Comparison of ENCODE assay signal across 15 mouse cellular contexts in genomic region chr12:100789981-100790550, GRCm38 (mm10). TPM values are rescaled to one million over a fixed set of nuclear protein-coding genes. Genes with fewer than 3 reads are reported as not detected.
DNase-seq lines count a peak whose midpoint lies in the region; ATAC-seq and TF ChIP-seq lines count a peak whose summit lies in the region.
"Had no signal": no experiment of that assay in that cellular context is flagged by ENCODE, and none has a peak within 500 bp of the region (broad histone marks: within the 10 kb centered on the region; RNA-seq: fewer than 3 reads in every experiment).

No protein-coding gene starts in this region.

- peaks cover 3% of the 10 kb centered on the region; the same call in 1 of the 2 replicates for H3K4me1 ChIP-seq in intestine, embryonic 15.5 days (replicated peaks)
- no peaks in the 10 kb centered on the region for H3K4me1 ChIP-seq in midbrain, embryonic 10.5 days
- H3K4me1 ChIP-seq: midbrain, embryonic 12.5 days had no signal

- H3K36me3 ChIP-seq in intestine, embryonic 15.5 days: no peaks in the 10 kb centered on the region
- H3K36me3 ChIP-seq in midbrain, embryonic 10.5 days: no peaks in the 10 kb centered on the region
- H3K36me3 ChIP-seq: embryonic facial prominence, embryonic 10.5 days; G1E; limb, embryonic 10.5 days; liver, embryonic 15.5 days; midbrain, embryonic 12.5 days had no signal

- intact Hi-C loops in heart, postnatal 14 days (cut with DNase I): no loop called here

- 28% methylated on average over 3 of the region's 3 CpGs for WGBS in intestine, embryonic 15.5 days
- WGBS in midbrain, embryonic 10.5 days: 74% methylated on average over 3 of the region's 3 CpGs

- H3K27me3 ChIP-seq in intestine, embryonic 15.5 days (replicated peaks): no peaks in the 10 kb centered on the region
- no peaks in the 10 kb centered on the region for H3K27me3 ChIP-seq in midbrain, embryonic 10.5 days (ENCODE audit: low read depth, poor library complexity, severe bottlenecking)
- H3K27me3 ChIP-seq: liver, embryonic 15.5 days; midbrain, embryonic 12.5 days had no signal

- no peaks in the 10 kb centered on the region for H3K9me3 ChIP-seq in intestine, embryonic 15.5 days
- no peaks in the 10 kb centered on the region for H3K9me3 ChIP-seq in midbrain, embryonic 10.5 days (replicated peaks)
- H3K9me3 ChIP-seq: embryonic facial prominence, embryonic 10.5 days; G1E; limb, embryonic 10.5 days; liver, embryonic 15.5 days; midbrain, embryonic 12.5 days had no signal

- H3K4me3 ChIP-seq in intestine, embryonic 15.5 days (replicated peaks): no peak overlapping the region
- H3K4me3 ChIP-seq in layer of hippocampus, adult 2 months: no peak overlapping the region
- no peak overlapping the region for H3K4me3 ChIP-seq in midbrain, embryonic 10.5 days
- H3K4me3 ChIP-seq: embryonic facial prominence, embryonic 10.5 days; limb, embryonic 10.5 days; liver, embryonic 15.5 days; midbrain, embryonic 12.5 days; myocyte had no signal

- no peak overlapping the region for H3K27ac ChIP-seq in intestine, embryonic 15.5 days
- no peak overlapping the region for H3K27ac ChIP-seq in layer of hippocampus, adult 2 months
- no peak overlapping the region for H3K27ac ChIP-seq in midbrain, embryonic 10.5 days (replicated peaks)
- H3K27ac ChIP-seq: embryonic facial prominence, embryonic 10.5 days; limb, embryonic 10.5 days; liver, embryonic 15.5 days; midbrain, embryonic 12.5 days had no signal

- peak; percentile 92 for ATAC-seq in intestine, embryonic 15.5 days

- TF ChIP-seq CTCF in layer of hippocampus, adult 2 months (conservative IDR thresholded peaks at IDR 0.05): no peak

- H3K4me2 ChIP-seq in intestine, embryonic 15.5 days (replicated peaks): no peak overlapping the region
- H3K4me2 ChIP-seq: liver, embryonic 15.5 days; midbrain, embryonic 12.5 days had no signal

- no peak overlapping the region for H3K9ac ChIP-seq in intestine, embryonic 15.5 days
- H3K9ac ChIP-seq: liver, embryonic 15.5 days; midbrain, embryonic 12.5 days had no signal

- DNase-seq in heart, adult 11 months: peak; percentile 91
- no peak for DNase-seq in heart, postnatal 14 days
- peak; percentile 10 for DNase-seq in adrenal gland, postnatal 25 days
- peak; percentile 81 to 93 for DNase-seq in kidney, postnatal 25 days
- no peak for DNase-seq in layer of hippocampus, adult 2 months (ENCODE audit: low spot score in 2 of 2)
- DNase-seq in midbrain, embryonic 10.5 days (ENCODE audit: low spot score): no peak
- DNase-seq in cerebellum, adult 9-10 months: no peak
- DNase-seq: cerebellum, adult 9-11 months had no signal

RNA-seq across cellular contexts. Expression of gene Dglucy, which starts 11.2 kb away (rescaled TPM):
- total RNA-seq in heart, postnatal 14 days (2021): 10 to 100 TPM; 32.7 to 44.1 TPM
- total RNA-seq in adrenal gland, postnatal 25 days (2021): 12.6 and 17.2 TPM in 2 replicates
- polyA plus RNA-seq in intestine, embryonic 15.5 days (2015; fragmentation: Nextera tagmentation; extraction: Ambion mirVana): 2.5 TPM in 2 replicates
- 1 to 10 TPM; 6.1 to 8.3 TPM for total RNA-seq in layer of hippocampus, adult 2 months (2021)
- 0.06 and 0.10 TPM in 2 replicates for polyA plus RNA-seq in midbrain, embryonic 10.5 days (2016; fragmentation: Nextera tagmentation; extraction: Ambion mirVana)

Comparison
In these comparisons a context has a peak if more than half of its experiments do, and no peak if none do; other contexts are left out.
1. DNase-seq: peak in heart, adult 11 months (single experiment), adrenal gland, postnatal 25 days (single experiment) and kidney, postnatal 25 days (2 of 2); none in heart, postnatal 14 days (0 of 2), layer of hippocampus, adult 2 months (0 of 2), midbrain, embryonic 10.5 days (single experiment) and cerebellum, adult 9-10 months (single experiment).